Mouse (Mus musculus) spleen, adult 2 months (tissue): ENCODE measurements around the gene Rfk. TPM values are rescaled to one million over a fixed set of nuclear protein-coding genes. Genes with fewer than 3 reads are reported as not detected.

Source experiments
- DNase-seq, 2 experiments: peaks; one replicate each; pipeline versions ENCODE4 v3.0.0 to v3.0.0-alpha.2; 2012 to 2021; ENCODE audit warnings: low spot score in 2 of 2, low read depth in 1 of 2
- H3K27ac ChIP-seq: fragments of 200-500 bp; 2 replicates; pipeline ENCODE4 v1.5.1; 2012; ENCODE audit warnings: low read length, inconsistent platforms; ENCODE audit not compliant: insufficient read depth
- H3K27me3 ChIP-seq: fragments of 200-500 bp; 2 replicates; pipeline ENCODE4 v1.6.1; 2012; ENCODE audit warnings: mild to moderate bottlenecking, moderate library complexity, low read length, inconsistent platforms; ENCODE audit not compliant: control insufficient read depth, insufficient read depth
- H3K36me3 ChIP-seq: fragments of 200-500 bp; 2 replicates; pipeline ENCODE4 v1.6.1; 2012; ENCODE audit warnings: mild to moderate bottlenecking, low read length, inconsistent platforms; ENCODE audit not compliant: control insufficient read depth, insufficient read depth
- H3K4me1 ChIP-seq: fragments of 200-500 bp; 2 replicates; pipeline ENCODE4 v1.6.1; 2011; ENCODE audit warnings: inconsistent platforms; ENCODE audit not compliant: control insufficient read depth, insufficient read depth, insufficient read length
- H3K4me3 ChIP-seq: fragments of 200-500 bp; 2 replicates; pipeline ENCODE4 v1.5.1; 2011; ENCODE audit warnings: mild to moderate bottlenecking, inconsistent platforms; ENCODE audit not compliant: insufficient read depth, insufficient read length; ENCODE audit errors: extremely low read depth
- CTCF ChIP-seq: fragments of 200-500 bp; IDR thresholded peaks from 2 replicates; pipeline ENCODE4 v1.5.1; 2011; ENCODE audit warnings: mild to moderate bottlenecking, inconsistent platforms; ENCODE audit not compliant: insufficient read depth, insufficient read length, insufficient replicate concordance; ENCODE audit errors: extremely low read depth
- POLR2A ChIP-seq: fragments of 200-500 bp; IDR thresholded peaks from 2 replicates; pipeline ENCODE4 v1.6.1; 2011; ENCODE audit warnings: low read depth, low read length, inconsistent platforms
- WGBS: fragments of 180-500 bp; shearing (Covaris S2); methylation state at CpG from one replicate; pipeline ENCODE4 v1.1.7; 2018; 5-methylcytosine and 5-hydroxymethylcytosine counted together
- polyA plus RNA-seq: library from polyadenylated mRNA; depleted of rRNA; stranded (reverse); fragments of >200 nt; gene quantifications from 2 replicates; pipeline ENCODE4 v1.2.3, GENCODE M21; 2012

Rfk gene
- polyA plus RNA-seq, 1 experiment: 32.4 TPM

GRCm38 (mm10) chr19:17410465-17411065 lies 16.7 kb downstream of the Rfk start:
- DNase-seq: no peak
- TF ChIP-seq POLR2A (no peak), CTCF (no peak)
- Histone ChIP-seq H3K4me3 (no peak overlapping the region), H3K36me3 (no peaks in the 10 kb centered on the region), H3K27ac (no peak overlapping the region), H3K4me1 (no peaks in the 10 kb centered on the region), H3K27me3 (no peaks in the 10 kb centered on the region)
- 83% methylated on average over 5 of the region's 5 CpGs for WGBS

- Histone ChIP-seq H3K27ac (no peak overlapping the region), H3K36me3 (no peaks in the 10 kb centered on the region), H3K27me3 (no peaks in the 10 kb centered on the region), H3K4me1 (no peaks in the 10 kb centered on the region), H3K4me3 (no peak overlapping the region)
- no peak for DNase-seq
- TF ChIP-seq POLR2A: no peak
- no peak for TF ChIP-seq CTCF
- 81% methylated on average over 4 of the region's 4 CpGs for WGBS
These were observed 19.1 kb downstream of the Rfk start for GRCm38 (mm10) chr19:17412915-17413459.

GRCm38 (mm10) chr19:17417855-17418254 lies 24.0 kb downstream of the Rfk start:
- Histone ChIP-seq H3K36me3 (no peaks in the 10 kb centered on the region), H3K4me3 (no peak overlapping the region), H3K27ac (no peak overlapping the region), H3K4me1 (no peaks in the 10 kb centered on the region), H3K27me3 (no peaks in the 10 kb centered on the region)
- 82% methylated on average over 1 of the region's 1 CpGs for WGBS
- no peak for TF ChIP-seq CTCF
- TF ChIP-seq POLR2A: no peak
- DNase-seq: no peak

GRCm38 (mm10) chr19:17423306-17423705 lies 29.5 kb downstream of the Rfk start:
- TF ChIP-seq POLR2A: no peak
- TF ChIP-seq CTCF: no peak
- H3K4me1 ChIP-seq: no peaks in the 10 kb centered on the region
- no peaks in the 10 kb centered on the region for H3K36me3 ChIP-seq
- WGBS: 74% methylated on average over 3 of the region's 3 CpGs
- H3K27ac ChIP-seq: no peak overlapping the region
- no peaks in the 10 kb centered on the region for H3K27me3 ChIP-seq
- H3K4me3 ChIP-seq: no peak overlapping the region
- no peak for DNase-seq

- H3K36me3 ChIP-seq: no peaks in the 10 kb centered on the region
- H3K4me1 ChIP-seq: no peaks in the 10 kb centered on the region
- no peak overlapping the region for H3K27ac ChIP-seq
- TF ChIP-seq POLR2A (no peak), CTCF (no peak)
- no peak overlapping the region for H3K4me3 ChIP-seq
- DNase-seq: no peak
- 89% methylated on average over 2 of the region's 2 CpGs for WGBS
- no peaks in the 10 kb centered on the region for H3K27me3 ChIP-seq
These were observed 34.1 kb downstream of the Rfk start for GRCm38 (mm10) chr19:17427824-17428560.

- DNase-seq: no peak
- no peaks in the 10 kb centered on the region for H3K4me1 ChIP-seq
- no peak overlapping the region for H3K4me3 ChIP-seq
- 75% methylated on average over 2 of the region's 2 CpGs for WGBS
- no peaks in the 10 kb centered on the region for H3K27me3 ChIP-seq
- TF ChIP-seq CTCF (no peak), POLR2A (no peak)
- no peak overlapping the region for H3K27ac ChIP-seq
- no peaks in the 10 kb centered on the region for H3K36me3 ChIP-seq
These were observed 34.7 kb downstream of the Rfk start for GRCm38 (mm10) chr19:17428561-17428914.

GRCm38 (mm10) chr19:17436651-17437050 lies 42.8 kb downstream of the Rfk start:
- Histone ChIP-seq H3K27ac (no peak overlapping the region), H3K27me3 (no peaks in the 10 kb centered on the region), H3K36me3 (no peaks in the 10 kb centered on the region), H3K4me1 (no peaks in the 10 kb centered on the region), H3K4me3 (no peak overlapping the region)
- no peak for DNase-seq
- 79% methylated on average over 1 of the region's 1 CpGs for WGBS
- TF ChIP-seq CTCF (no peak), POLR2A (no peak)
